ENCODE assay signal across 22 mouse cellular contexts in the genomic region with DNA sequence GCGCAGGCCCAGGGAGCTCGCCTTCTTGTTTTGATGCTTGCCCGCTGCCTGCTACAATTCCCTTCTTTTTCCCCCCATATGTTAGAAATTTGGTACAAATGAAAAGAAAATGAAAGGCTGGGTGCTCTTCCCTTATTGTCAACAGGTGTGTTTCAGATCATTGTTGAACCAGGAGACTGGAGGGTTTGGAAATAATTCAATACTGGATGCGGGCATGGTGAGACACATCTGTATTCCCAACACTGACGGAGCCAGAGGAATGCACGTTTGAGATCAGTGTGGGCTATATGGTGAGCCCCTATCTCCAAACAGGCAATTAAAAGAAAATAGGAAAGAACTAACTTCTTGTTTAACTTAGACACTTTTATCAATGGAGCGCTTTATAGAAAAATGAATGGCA.
DNase-seq lines count a peak whose midpoint lies in the region; ATAC-seq and TF ChIP-seq lines count a peak whose summit lies in the region.
"Had no signal": no experiment of that assay in that cellular context is flagged by ENCODE, and none has a peak within 500 bp of the region (broad histone marks: within the 10 kb centered on the region; RNA-seq: fewer than 3 reads in every experiment).

No protein-coding gene starts in this region.

- DNase-seq in forebrain, embryonic 10.5 days (ENCODE audit: extremely low spot score, low spot score) = no peak
- DNase-seq in forebrain, postnatal 0 days = no peak
- DNase-seq in hindbrain, embryonic 10.5 days (ENCODE audit: low spot score) = no peak
- no peak for DNase-seq in limb, embryonic 10.5 days (ENCODE audit: low spot score)
- no peak for DNase-seq in urinary bladder, postnatal 36 days (ENCODE audit: low spot score in 2 of 2)
- DNase-seq: adrenal gland, adult 8-10 months; adrenal gland, postnatal 36 days; B cell, adult 2 months; cerebellum, adult 11 months; cerebellum, adult 8-10 months; cerebellum, postnatal 14 days; embryo, embryonic 11 days; gastrocnemius, postnatal 10 days; heart, postnatal 14 days had no signal

- no peak for ATAC-seq in forebrain, postnatal 0 days
- ATAC-seq in hindbrain, embryonic 16.5 days = no peak
- ATAC-seq: CD4-positive, CD25-positive, alpha-beta regulatory T cell, adult 4 months; forebrain, embryonic 14.5 days; inflammation-experienced regulatory T-cells, adult 6 months had no signal

- no peak for TF ChIP-seq CTCF in forebrain, postnatal 0 days (IDR thresholded peaks at IDR 0.05; ENCODE audit: low read depth)

- no peak overlapping the region for H3K4me3 ChIP-seq in forebrain, embryonic 10.5 days
- no peak overlapping the region for H3K4me3 ChIP-seq in forebrain, postnatal 0 days (ENCODE audit: low read depth, low read length)
- H3K4me3 ChIP-seq in hindbrain, embryonic 10.5 days = no peak overlapping the region
- H3K4me3 ChIP-seq in hindbrain, embryonic 16.5 days (ENCODE audit: low read length) = no peak overlapping the region
- no peak overlapping the region for H3K4me3 ChIP-seq in brown adipose tissue, adult 24 weeks (ENCODE audit: insufficient read depth, low read depth, low read length)
- H3K4me3 ChIP-seq in limb, embryonic 10.5 days = no peak overlapping the region
- H3K4me3 ChIP-seq: heart, embryonic 15.5 days; hindbrain, embryonic 15.5 days had no signal

- 66% methylated on average over 7 of the region's 7 CpGs for WGBS in forebrain, embryonic 10.5 days
- 83% methylated on average over 7 of the region's 7 CpGs for WGBS in forebrain, postnatal 0 days
- WGBS in hindbrain, embryonic 10.5 days = 71% methylated on average over 7 of the region's 7 CpGs
- 86% methylated on average over 7 of the region's 7 CpGs for WGBS in hindbrain, embryonic 16.5 days
- 87% methylated on average over 7 of the region's 7 CpGs for WGBS in limb, embryonic 10.5 days

- H3K27me3 ChIP-seq in forebrain, embryonic 10.5 days (ENCODE audit: poor library complexity, severe bottlenecking) = peaks cover 8% of the 10 kb centered on the region
- H3K27me3 ChIP-seq in forebrain, postnatal 0 days (ENCODE audit: insufficient read depth, low read length) = no peaks in the 10 kb centered on the region; the same call in 1 of the 2 replicates
- H3K27me3 ChIP-seq in hindbrain, embryonic 10.5 days (ENCODE audit: insufficient read depth, poor library complexity, severe bottlenecking) = peaks cover 11% of the 10 kb centered on the region; the same call in 1 of the 2 replicates
- H3K27me3 ChIP-seq in hindbrain, embryonic 16.5 days (replicated peaks; ENCODE audit: control insufficient read depth, insufficient read depth, low read length) = no peaks in the 10 kb centered on the region
- no peaks in the 10 kb centered on the region for H3K27me3 ChIP-seq in limb, embryonic 10.5 days (ENCODE audit: low read depth, poor library complexity, severe bottlenecking)
- H3K27me3 ChIP-seq: heart, embryonic 15.5 days; hindbrain, embryonic 15.5 days had no signal

- H3K36me3 ChIP-seq in forebrain, embryonic 10.5 days (replicated peaks) = no peaks in the 10 kb centered on the region
- no peaks in the 10 kb centered on the region for H3K36me3 ChIP-seq in forebrain, postnatal 0 days (ENCODE audit: insufficient read depth)
- no peaks in the 10 kb centered on the region for H3K36me3 ChIP-seq in hindbrain, embryonic 10.5 days
- H3K36me3 ChIP-seq in hindbrain, embryonic 16.5 days (ENCODE audit: control insufficient read depth, insufficient read depth, low read length) = no peaks in the 10 kb centered on the region
- no peaks in the 10 kb centered on the region for H3K36me3 ChIP-seq in limb, embryonic 10.5 days
- H3K36me3 ChIP-seq: G1E; heart, embryonic 15.5 days; hindbrain, embryonic 15.5 days had no signal

- no peak overlapping the region for H3K4me2 ChIP-seq in forebrain, postnatal 0 days (ENCODE audit: low read depth)
- H3K4me2 ChIP-seq in hindbrain, embryonic 16.5 days (ENCODE audit: low read length) = no peak overlapping the region
- H3K4me2 ChIP-seq: heart, embryonic 15.5 days; hindbrain, embryonic 15.5 days had no signal

- H3K27ac ChIP-seq in forebrain, embryonic 10.5 days = peak overlapping the region; percentile 27; the same call in 1 of the 2 replicates
- H3K27ac ChIP-seq in forebrain, postnatal 0 days (ENCODE audit: low read depth, low read length) = no peak overlapping the region
- H3K27ac ChIP-seq in hindbrain, embryonic 10.5 days = peak overlapping the region; percentile 31; the same call in 1 of the 2 replicates
- no peak overlapping the region for H3K27ac ChIP-seq in hindbrain, embryonic 16.5 days (ENCODE audit: low read depth, low read length)
- H3K27ac ChIP-seq in brown adipose tissue, adult 24 weeks (replicated peaks; ENCODE audit: low read depth, low read length) = peak overlapping the region; percentile 45
- H3K27ac ChIP-seq in limb, embryonic 10.5 days = 0 out of 2 replicates have a peak overlapping the region, but pooled peaks have one; percentile 36
- H3K27ac ChIP-seq: heart, embryonic 15.5 days; hindbrain, embryonic 15.5 days had no signal

- no peak overlapping the region for H3K9ac ChIP-seq in forebrain, postnatal 0 days
- no peak overlapping the region for H3K9ac ChIP-seq in hindbrain, embryonic 16.5 days (ENCODE audit: low read depth, low read length)
- H3K9ac ChIP-seq: heart, embryonic 15.5 days; hindbrain, embryonic 15.5 days had no signal

- H3K4me1 ChIP-seq in forebrain, embryonic 10.5 days = peaks cover 54% of the 10 kb centered on the region
- peaks cover 12% of the 10 kb centered on the region for H3K4me1 ChIP-seq in forebrain, postnatal 0 days (ENCODE audit: insufficient read depth)
- peaks cover 35% of the 10 kb centered on the region for H3K4me1 ChIP-seq in hindbrain, embryonic 10.5 days (replicated peaks)
- peaks cover 15% of the 10 kb centered on the region for H3K4me1 ChIP-seq in hindbrain, embryonic 16.5 days (ENCODE audit: control insufficient read depth, insufficient read depth, low read depth, low read length)
- peaks cover 30% of the 10 kb centered on the region for H3K4me1 ChIP-seq in brown adipose tissue, adult 24 weeks (ENCODE audit: control insufficient read depth, insufficient read depth, insufficient read length, low read length)
- peaks cover 33% of the 10 kb centered on the region for H3K4me1 ChIP-seq in limb, embryonic 10.5 days

- H3K9me3 ChIP-seq in forebrain, embryonic 10.5 days = no peaks in the 10 kb centered on the region
- H3K9me3 ChIP-seq in forebrain, postnatal 0 days (ENCODE audit: low read length) = no peaks in the 10 kb centered on the region
- H3K9me3 ChIP-seq in hindbrain, embryonic 10.5 days = no peaks in the 10 kb centered on the region
- no peaks in the 10 kb centered on the region for H3K9me3 ChIP-seq in hindbrain, embryonic 16.5 days (ENCODE audit: control insufficient read depth, low read length)
- no peaks in the 10 kb centered on the region for H3K9me3 ChIP-seq in limb, embryonic 10.5 days (replicated peaks)
- H3K9me3 ChIP-seq: heart, embryonic 15.5 days; hindbrain, embryonic 15.5 days had no signal

Comparison
In these comparisons a context has a peak if more than half of its experiments do, and no peak if none do; other contexts are left out.
1. H3K27ac ChIP-seq: peak in forebrain, embryonic 10.5 days (single experiment), hindbrain, embryonic 10.5 days (single experiment), brown adipose tissue, adult 24 weeks (single experiment) and limb, embryonic 10.5 days (single experiment); none in forebrain, postnatal 0 days (single experiment) and hindbrain, embryonic 16.5 days (single experiment).